Mouse (Mus musculus) liver, embryonic 16.5 days (tissue): ENCODE measurements at regions not wholly inside any gene's neighbourhood (a gene's known extent, or its start where the extent isn't known, plus 50 kb on each side); places are given as distances from the start of the nearest gene placed in this dataset. TPM values are rescaled to one million over a fixed set of nuclear protein-coding genes. Genes with fewer than 3 reads are reported as not detected.

Experiments
- ATAC-seq: fragments of 200-750 bp; cut with Nextera tagmentation; 2 replicates; pipeline ENCODE4 v1.8.0; 2017; ENCODE audit warnings: low read depth, mild to moderate bottlenecking, moderate number of reproducible peaks, moderate library complexity
- H3K27ac ChIP-seq: fragments of 300-500 bp; sonication (generic); 2 replicates; pipeline ENCODE4 v1.5.1; 2014; ENCODE audit warnings: mild to moderate bottlenecking, low read length
- H3K27me3 ChIP-seq: fragments of 300-500 bp; sonication (generic); 2 replicates; pipeline ENCODE4 v1.6.1; 2014; ENCODE audit warnings: low read depth, low read length, mixed read lengths; ENCODE audit not compliant: control insufficient read depth, insufficient read depth
- H3K36me3 ChIP-seq: fragments of 300-500 bp; sonication (generic); 2 replicates; pipeline ENCODE4 v1.6.1; 2014; ENCODE audit warnings: mild to moderate bottlenecking; ENCODE audit not compliant: control insufficient read depth, insufficient read depth
- H3K4me1 ChIP-seq: fragments of 300-500 bp; sonication (generic); 2 replicates; pipeline ENCODE4 v1.6.1; 2014; ENCODE audit warnings: low read depth, low read length, mixed read lengths; ENCODE audit not compliant: control insufficient read depth
- H3K4me2 ChIP-seq: fragments of 300-500 bp; sonication (generic); 2 replicates; pipeline ENCODE4 v1.6.1; 2014; ENCODE audit warnings: low read depth, low read length, mixed read lengths
- H3K4me3 ChIP-seq: fragments of 300-500 bp; sonication (generic); 2 replicates; pipeline ENCODE4 v1.5.1; 2014; ENCODE audit warnings: low read depth, mild to moderate bottlenecking, low read length
- H3K9ac ChIP-seq: fragments of 300-500 bp; sonication (generic); 2 replicates; pipeline ENCODE4 v1.6.1; 2014; ENCODE audit warnings: low read depth, low read length
- H3K9me3 ChIP-seq: fragments of 300-500 bp; sonication (generic); replicated peaks from 2 replicates; pipeline ENCODE4 v1.6.1; 2016; ENCODE audit warnings: low read length; ENCODE audit not compliant: control insufficient read depth
- WGBS: fragments of 180-500 bp; shearing (Covaris S2); extraction: QIAGEN DNeasy Blood & Tissue Kit; methylation state at CpG from one replicate; pipeline ENCODE4 v1.1.7; 2014; ENCODE audit not compliant: insufficient replicate concordance; 5-methylcytosine and 5-hydroxymethylcytosine counted together
- microRNA-seq: library from miRNA; unstranded; fragments of <30 nt; microRNA quantifications from one replicate; pipeline ENCODE4, GENCODE M21; 2016

DNA sequence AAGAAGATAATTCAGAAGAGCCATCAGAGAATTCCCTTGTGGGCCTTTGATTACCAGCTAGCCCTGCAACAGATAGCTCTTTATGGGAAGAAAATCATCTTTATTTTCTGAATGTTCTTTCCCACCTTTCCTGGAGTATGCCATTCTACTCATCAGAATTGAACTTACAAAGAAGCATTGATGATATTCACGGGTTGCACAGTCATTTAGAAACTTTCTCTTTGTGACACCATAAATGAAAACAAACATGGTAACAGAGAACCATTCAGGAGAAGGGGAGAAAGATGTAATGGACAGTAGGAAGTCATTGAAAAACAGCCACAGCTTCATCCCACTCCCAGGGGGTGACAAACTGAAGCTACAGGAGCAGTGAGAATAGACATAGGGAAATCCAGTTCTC lies 243.6 kb upstream of the Atp11b start:
- Histone ChIP-seq H3K27ac (no peak overlapping the region), H3K36me3 (no peaks in the 10 kb centered on the region), H3K4me3 (no peak overlapping the region), H3K9me3 (no peaks in the 10 kb centered on the region), H3K27me3 (no peaks in the 10 kb centered on the region), H3K9ac (no peak overlapping the region), H3K4me2 (no peak overlapping the region), H3K4me1 (no peaks in the 10 kb centered on the region)
- no peak for ATAC-seq
- WGBS = 36% methylated on average over 1 of the region's 1 CpGs

DNA sequence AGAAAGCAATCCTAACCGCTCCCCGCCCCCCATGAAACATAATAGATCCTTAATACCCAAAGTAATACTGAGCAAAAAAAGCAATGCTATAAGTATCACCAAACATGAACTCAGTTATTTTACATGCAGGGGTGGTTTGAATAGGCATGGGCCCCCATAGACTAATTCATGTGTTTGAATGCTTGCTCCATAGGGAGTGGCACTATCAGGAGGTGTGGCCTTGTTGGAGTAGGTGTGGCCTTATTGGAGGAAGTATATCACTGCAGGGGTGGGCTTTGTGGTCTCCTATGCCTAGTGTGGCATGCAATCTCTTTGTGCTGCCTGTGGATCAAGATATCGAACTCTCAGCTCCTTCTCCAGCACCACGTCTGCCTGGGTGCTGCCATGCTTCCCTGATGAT lies 237.4 kb upstream of the Atp11b start:
- Histone ChIP-seq H3K4me1 (no peaks in the 10 kb centered on the region), H3K27ac (no peak overlapping the region), H3K4me2 (no peak overlapping the region), H3K36me3 (no peaks in the 10 kb centered on the region), H3K4me3 (no peak overlapping the region), H3K9ac (no peak overlapping the region), H3K9me3 (no peaks in the 10 kb centered on the region), H3K27me3 (no peaks in the 10 kb centered on the region)
- no peak for ATAC-seq
- 41% methylated on average over 4 of the region's 4 CpGs for WGBS

DNA sequence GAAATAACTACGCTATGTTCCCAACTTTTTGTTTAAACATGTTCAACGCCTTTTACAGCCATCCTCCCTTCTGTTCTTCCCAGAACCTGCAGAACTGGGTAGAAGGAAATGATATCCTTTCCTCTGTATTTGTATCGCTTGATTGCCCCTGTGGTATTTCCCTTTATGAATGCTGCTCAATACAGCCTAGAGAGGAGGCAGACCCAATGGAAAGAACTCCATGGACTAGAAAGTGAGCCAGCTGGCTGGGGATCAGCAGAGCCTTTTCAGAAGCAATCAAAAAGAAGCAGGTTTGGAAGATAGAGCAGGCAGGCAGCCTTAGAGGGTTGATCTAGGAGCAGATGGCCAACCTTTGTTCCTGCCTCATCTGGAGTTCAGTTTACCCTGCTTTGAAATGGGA lies 233.8 kb upstream of the Atp11b start:
- Histone ChIP-seq H3K9ac (no peak overlapping the region), H3K4me1 (no peaks in the 10 kb centered on the region), H3K27me3 (no peaks in the 10 kb centered on the region), H3K27ac (no peak overlapping the region), H3K36me3 (no peaks in the 10 kb centered on the region), H3K4me2 (no peak overlapping the region), H3K9me3 (no peaks in the 10 kb centered on the region), H3K4me3 (no peak overlapping the region)
- 64% methylated on average over 3 of the region's 3 CpGs for WGBS
- ATAC-seq = no peak

DNA sequence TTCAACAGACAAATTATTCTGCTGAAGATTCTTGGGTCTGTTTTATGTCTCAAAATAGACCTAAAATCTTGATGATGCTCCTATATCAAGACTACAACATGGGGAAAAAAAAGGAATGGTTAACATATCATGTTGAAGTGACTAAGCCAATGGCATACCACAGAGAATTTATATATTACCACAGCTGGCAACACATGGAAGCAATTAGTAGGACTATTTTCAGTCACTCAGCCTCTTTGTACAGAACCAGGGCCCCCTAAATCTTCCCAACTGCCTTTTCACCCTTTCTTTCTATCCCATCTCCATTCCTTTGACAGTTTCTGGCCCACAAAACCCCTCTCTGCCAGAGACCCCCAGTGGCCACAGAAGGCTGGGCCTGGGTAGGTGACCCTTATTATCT lies 206.2 kb upstream of the Atp11b start:
- Histone ChIP-seq H3K4me1 (no peaks in the 10 kb centered on the region), H3K9me3 (no peaks in the 10 kb centered on the region), H3K27ac (no peak overlapping the region), H3K27me3 (no peaks in the 10 kb centered on the region), H3K9ac (no peak overlapping the region), H3K36me3 (no peaks in the 10 kb centered on the region), H3K4me3 (no peak overlapping the region), H3K4me2 (no peak overlapping the region)
- ATAC-seq = no peak

DNA sequence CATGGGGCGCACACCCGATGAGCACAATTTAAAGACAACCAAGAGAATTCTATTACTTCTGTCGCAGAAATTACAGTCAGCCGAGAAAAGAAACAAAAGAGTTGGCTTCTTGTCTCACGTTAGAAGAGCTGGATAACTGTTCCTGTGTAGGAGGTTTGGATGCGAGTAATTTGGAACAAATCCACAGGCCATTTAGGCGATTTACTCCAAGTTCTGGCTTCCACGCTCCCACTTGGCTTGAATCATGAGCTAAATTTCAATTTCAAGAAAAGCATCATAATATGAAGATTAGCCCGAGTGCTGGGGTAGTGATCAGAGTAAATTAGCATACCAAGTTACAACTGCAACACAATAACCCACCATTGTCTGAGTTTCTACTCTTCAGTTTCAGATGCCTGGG lies 202.1 kb upstream of the Atp11b start:
- Histone ChIP-seq H3K9me3 (no peaks in the 10 kb centered on the region), H3K27me3 (no peaks in the 10 kb centered on the region), H3K4me2 (no peak overlapping the region), H3K36me3 (no peaks in the 10 kb centered on the region), H3K9ac (no peak overlapping the region), H3K4me1 (no peaks in the 10 kb centered on the region), H3K4me3 (no peak overlapping the region), H3K27ac (no peak overlapping the region)
- no peak for ATAC-seq
- WGBS = 65% methylated on average over 9 of the region's 9 CpGs

DNA sequence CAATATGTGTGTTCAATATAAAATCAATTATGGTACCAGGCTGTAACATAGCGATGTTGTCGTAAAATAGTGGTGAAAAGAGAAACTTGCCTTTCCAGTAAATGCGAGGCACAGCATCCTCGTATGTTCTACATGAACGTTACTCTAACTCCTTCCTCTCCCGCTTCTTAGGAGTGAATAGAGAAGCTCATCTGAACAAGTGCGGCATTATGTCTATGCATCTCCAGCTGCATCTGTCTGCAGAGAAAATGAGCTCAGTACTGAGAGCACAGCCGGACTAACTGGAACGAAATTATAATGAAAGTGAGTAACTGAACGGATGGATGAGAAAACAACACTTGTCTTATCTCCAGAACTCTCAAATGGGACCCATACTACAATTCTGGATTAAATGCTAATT lies 193.5 kb upstream of the Atp11b start:
- Histone ChIP-seq H3K9ac (no peak overlapping the region), H3K27ac (no peak overlapping the region), H3K4me3 (no peak overlapping the region), H3K9me3 (no peaks in the 10 kb centered on the region), H3K27me3 (no peaks in the 10 kb centered on the region), H3K36me3 (no peaks in the 10 kb centered on the region), H3K4me1 (no peaks in the 10 kb centered on the region), H3K4me2 (no peak overlapping the region)
- WGBS = 77% methylated on average over 10 of the region's 10 CpGs
- ATAC-seq = no peak

DNA sequence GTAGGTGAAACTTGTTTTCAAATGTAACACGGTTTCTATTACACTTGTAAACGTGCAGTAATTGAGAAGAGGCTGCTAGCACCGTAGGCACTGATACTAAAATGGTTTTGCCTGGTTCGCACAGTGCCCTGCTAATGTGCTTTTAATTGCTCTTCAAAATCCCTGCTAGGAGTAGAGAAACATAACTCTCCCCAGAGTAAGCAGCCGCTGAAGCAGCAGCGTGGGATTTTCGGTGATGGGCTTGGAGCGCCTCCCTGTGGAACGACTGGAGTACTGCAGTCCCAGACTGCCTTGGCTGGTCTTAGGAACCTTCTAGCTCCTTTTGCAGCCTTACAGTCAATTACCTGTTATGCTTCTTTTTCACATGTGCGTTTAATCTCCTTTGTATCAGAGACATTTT lies 179.5 kb upstream of the Atp11b start:
- H3K36me3 ChIP-seq = no peaks in the 10 kb centered on the region
- no peaks in the 10 kb centered on the region for H3K9me3 ChIP-seq
- H3K4me1 ChIP-seq = no peaks in the 10 kb centered on the region
- no peak overlapping the region for H3K27ac ChIP-seq
- H3K27me3 ChIP-seq = no peaks in the 10 kb centered on the region
- no peak overlapping the region for H3K9ac ChIP-seq
- H3K4me2 ChIP-seq = no peak overlapping the region
- no peak for ATAC-seq
- no peak overlapping the region for H3K4me3 ChIP-seq
- 27% methylated on average over 10 of the region's 10 CpGs for WGBS

Small RNA genes in the stretch of these regions (microRNA-seq; reads per million reads assigned to microRNA genes)
- gene Gm25442 = not detected
